Mouse (Mus musculus) neural tube, embryonic 15.5 days (tissue): ENCODE results near the gene Tbce. TPM values are rescaled to one million over a fixed set of nuclear protein-coding genes. Genes with fewer than 3 reads are reported as not detected.

Experiments used
- ATAC-seq: fragments of 200-750 bp; cut with Nextera tagmentation; 2 replicates; pipeline ENCODE4 v1.8.0; 2017; ENCODE audit warnings: mild to moderate bottlenecking, moderate TSS enrichment, moderate library complexity; ENCODE audit not compliant: low FRiP score
- H3K27ac ChIP-seq: fragments of 300-500 bp; sonication (generic); replicated peaks from 2 replicates; pipeline ENCODE4 v1.5.1; 2015; ENCODE audit warnings: mild to moderate bottlenecking, inconsistent platforms
- H3K27me3 ChIP-seq: fragments of 300-500 bp; sonication (generic); replicated peaks from 2 replicates; pipeline ENCODE4 v1.6.1; 2015; ENCODE audit warnings: inconsistent platforms
- H3K36me3 ChIP-seq: fragments of 300-500 bp; sonication (generic); 2 replicates; pipeline ENCODE4 v1.6.1; 2015; ENCODE audit warnings: inconsistent platforms
- H3K4me1 ChIP-seq: fragments of 300-500 bp; sonication (generic); 2 replicates; pipeline ENCODE4 v1.6.1; 2015; ENCODE audit warnings: inconsistent platforms
- H3K4me2 ChIP-seq: fragments of 300-500 bp; sonication (generic); 2 replicates; pipeline ENCODE4 v1.6.1; 2015; ENCODE audit warnings: inconsistent platforms, mild to moderate bottlenecking, moderate library complexity
- H3K4me3 ChIP-seq: fragments of 300-500 bp; sonication (generic); replicated peaks from 2 replicates; pipeline ENCODE4 v1.5.1; 2015; ENCODE audit warnings: mild to moderate bottlenecking, inconsistent platforms
- H3K9ac ChIP-seq: fragments of 300-500 bp; sonication (generic); replicated peaks from 2 replicates; pipeline ENCODE4 v1.6.1; 2015; ENCODE audit warnings: mild to moderate bottlenecking, inconsistent platforms
- H3K9me3 ChIP-seq: fragments of 300-500 bp; sonication (generic); replicated peaks from 2 replicates; pipeline ENCODE4 v1.6.1; 2016; ENCODE audit warnings: inconsistent platforms
- WGBS: fragments of 180-500 bp; shearing (Covaris S2); methylation state at CpG from one replicate; pipeline ENCODE4 v1.1.7; 2015; ENCODE audit warnings: mixed read lengths; 5-methylcytosine and 5-hydroxymethylcytosine counted together
- polyA plus RNA-seq: library from polyadenylated mRNA; unstranded; fragments of >200 nt; fragmentation: Nextera tagmentation; extraction: Ambion mirVana; gene quantifications from 2 replicates; pipeline ENCODE4 v1.2.1, GENCODE M21; 2015

Tbce gene
- polyA plus RNA-seq, 1 experiment from 2014 or later = 112 TPM

GRCm38 (mm10) chr13:13961046-13961445 lies 78.4 kb downstream of the Tbce start:
- no peak overlapping the region for H3K9ac ChIP-seq
- no peaks in the 10 kb centered on the region for H3K9me3 ChIP-seq
- 89% methylated on average over 4 of the region's 4 CpGs for WGBS
- no peaks in the 10 kb centered on the region for H3K27me3 ChIP-seq
- no peak overlapping the region for H3K4me3 ChIP-seq
- H3K4me1 ChIP-seq = no peaks in the 10 kb centered on the region
- no peak overlapping the region for H3K27ac ChIP-seq
- H3K4me2 ChIP-seq = no peak overlapping the region
- ATAC-seq = no peak
- no peaks in the 10 kb centered on the region for H3K36me3 ChIP-seq

- no peaks in the 10 kb centered on the region for H3K36me3 ChIP-seq
- ATAC-seq = no peak
- H3K4me3 ChIP-seq = no peak overlapping the region
- no peaks in the 10 kb centered on the region for H3K27me3 ChIP-seq
- no peak overlapping the region for H3K27ac ChIP-seq
- no peaks in the 10 kb centered on the region for H3K9me3 ChIP-seq
- 84% methylated on average over 4 of the region's 4 CpGs for WGBS
- H3K4me2 ChIP-seq = no peak overlapping the region
- no peak overlapping the region for H3K9ac ChIP-seq
- H3K4me1 ChIP-seq = peaks cover 7% of the 10 kb centered on the region
Measured at GRCm38 (mm10) chr13:13960211-13960610, 79.2 kb downstream of the Tbce start.

GRCm38 (mm10) chr13:13956686-13957085 lies 82.8 kb downstream of the Tbce start:
- H3K9me3 ChIP-seq = no peaks in the 10 kb centered on the region
- ATAC-seq = no peak
- no peak overlapping the region for H3K27ac ChIP-seq
- no peak overlapping the region for H3K4me2 ChIP-seq
- H3K9ac ChIP-seq = 0 out of 2 replicates have a peak overlapping the region, but pooled peaks have one; percentile 23
- H3K27me3 ChIP-seq = no peaks in the 10 kb centered on the region
- no peak overlapping the region for H3K4me3 ChIP-seq
- peaks cover 16% of the 10 kb centered on the region for H3K4me1 ChIP-seq
- no peaks in the 10 kb centered on the region for H3K36me3 ChIP-seq
- 85% methylated on average over 4 of the region's 4 CpGs for WGBS

- ATAC-seq = no peak
- Histone ChIP-seq H3K9ac (peak overlapping the region; percentile 78), H3K36me3 (no peaks in the 10 kb centered on the region), H3K27me3 (no peaks in the 10 kb centered on the region), H3K4me2 (peak overlapping the region; percentile 82), H3K9me3 (no peaks in the 10 kb centered on the region), H3K4me3 (peak overlapping the region; percentile 92), H3K27ac (peak overlapping the region; percentile 84), H3K4me1 (peaks cover 16% of the 10 kb centered on the region)
- under 1% methylated on average over 29 of the region's 29 CpGs for WGBS
Measured at GRCm38 (mm10) chr13:13954931-13955330, 84.5 kb downstream of the Tbce start.

GRCm38 (mm10) chr13:13953874-13954832 lies 85.3 kb downstream of the Tbce start, which contains the start of gene B3galnt2:
TSS of gene B3galnt2 (plus strand) at chr13:13954469.
- Histone ChIP-seq H3K9me3 (no peaks in the 10 kb centered on the region), H3K4me2 (peak within 1 kb of the TSS; percentile 82), H3K4me1 (peaks cover 16% of the 10 kb centered on the region), H3K27ac (peak within 1 kb of the TSS; percentile 88), H3K36me3 (no peaks in the 10 kb centered on the region), H3K4me3 (peak within 1 kb of the TSS; percentile 92), H3K27me3 (no peaks in the 10 kb centered on the region), H3K9ac (peak within 1 kb of the TSS; percentile 78)
- WGBS = under 1% methylated on average over 78 of the region's 78 CpGs
- ATAC-seq = peak; percentile 99

Other genes starting within 250 kb of the Tbce start
- 17.0 and 20.1 TPM in 2 replicates for gene B3galnt2, start 85.2 kb downstream of the Tbce start, polyA plus RNA-seq
- 68.7 and 70.2 TPM in 2 replicates for gene Arid4b, start 23.6 kb upstream of the Tbce start, polyA plus RNA-seq
- 75.1 and 81.1 TPM in 2 replicates for gene Ggps1, start 23.9 kb upstream of the Tbce start, polyA plus RNA-seq